Mouse (Mus musculus) embryonic facial prominence, embryonic 10.5 days (tissue): Measurements from ENCODE around the gene Zbtb20. TPM values are rescaled to one million over a fixed set of nuclear protein-coding genes. Genes with fewer than 3 reads are reported as not detected.

Source experiments
- DNase-seq: peaks from one replicate; pipeline ENCODE4 v3.0.0-alpha.2; 2017; ENCODE audit warnings: low spot score
- H3K27ac ChIP-seq: fragments of 300-500 bp; sonication (generic); replicated peaks from 2 replicates; pipeline ENCODE4 v1.5.1; 2016; ENCODE audit warnings: mild to moderate bottlenecking
- H3K27me3 ChIP-seq: fragments of 300-500 bp; sonication (generic); replicated peaks from 2 replicates; pipeline ENCODE4 v1.6.1; 2016; ENCODE audit warnings: low read depth, mild to moderate bottlenecking; ENCODE audit not compliant: poor library complexity, severe bottlenecking
- H3K36me3 ChIP-seq: fragments of 300-500 bp; sonication (generic); replicated peaks from 2 replicates; pipeline ENCODE4 v1.6.1; 2016; ENCODE audit warnings: mild to moderate bottlenecking, moderate library complexity
- H3K4me1 ChIP-seq: fragments of 300-500 bp; sonication (generic); 2 replicates; pipeline ENCODE4 v1.6.1; 2016
- H3K4me3 ChIP-seq: fragments of 300-500 bp; sonication (generic); 2 replicates; pipeline ENCODE4 v1.5.1; 2016; ENCODE audit warnings: mild to moderate bottlenecking, moderate library complexity
- H3K9me3 ChIP-seq: fragments of 300-500 bp; sonication (generic); 2 replicates; pipeline ENCODE4 v1.6.1; 2016; ENCODE audit warnings: mild to moderate bottlenecking
- WGBS: fragments of 180-500 bp; shearing (Covaris S2); methylation state at CpG from one replicate; pipeline ENCODE4 v1.1.7; 2016; 5-methylcytosine and 5-hydroxymethylcytosine counted together
- polyA plus RNA-seq: library from polyadenylated mRNA; unstranded; fragments of >200 nt; fragmentation: Nextera tagmentation; extraction: Ambion mirVana; gene quantifications from 2 replicates; pipeline ENCODE4 v1.2.1, GENCODE M21; 2016

The Zbtb20 gene
- polyA plus RNA-seq, 1 experiment from 2014 or later = 20.1 TPM

GRCm38 (mm10) chr16:43297953-43298596 lies 422.4 kb downstream of the Zbtb20 start:
- WGBS = 73% methylated on average over 5 of the region's 5 CpGs
- Histone ChIP-seq H3K4me3 (no peak overlapping the region), H3K4me1 (peaks cover 14% of the 10 kb centered on the region), H3K36me3 (no peaks in the 10 kb centered on the region), H3K27me3 (no peaks in the 10 kb centered on the region), H3K27ac (no peak overlapping the region), H3K9me3 (no peaks in the 10 kb centered on the region)
- DNase-seq = no peak

- Histone ChIP-seq H3K27ac (no peak overlapping the region), H3K9me3 (no peaks in the 10 kb centered on the region), H3K4me1 (peaks cover 21% of the 10 kb centered on the region), H3K4me3 (no peak overlapping the region), H3K27me3 (no peaks in the 10 kb centered on the region), H3K36me3 (no peaks in the 10 kb centered on the region)
- DNase-seq = no peak
- 85% methylated on average over 3 of the region's 3 CpGs for WGBS
Observed at GRCm38 (mm10) chr16:43300420-43300819, 424.7 kb downstream of the Zbtb20 start.

- WGBS = 83% methylated on average over 2 of the region's 2 CpGs
- no peak for DNase-seq
- Histone ChIP-seq H3K4me1 (peaks cover 21% of the 10 kb centered on the region), H3K4me3 (no peak overlapping the region), H3K36me3 (no peaks in the 10 kb centered on the region), H3K27me3 (no peaks in the 10 kb centered on the region), H3K27ac (no peak overlapping the region), H3K9me3 (no peaks in the 10 kb centered on the region)
Observed at GRCm38 (mm10) chr16:43302171-43302570, 426.5 kb downstream of the Zbtb20 start.

- Histone ChIP-seq H3K4me1 (peaks cover 23% of the 10 kb centered on the region), H3K4me3 (no peak overlapping the region), H3K27ac (no peak overlapping the region), H3K36me3 (no peaks in the 10 kb centered on the region), H3K27me3 (no peaks in the 10 kb centered on the region), H3K9me3 (no peaks in the 10 kb centered on the region)
- WGBS = 55% methylated on average over 9 of the region's 9 CpGs
- DNase-seq = no peak
Observed at GRCm38 (mm10) chr16:43303245-43304197, 427.8 kb downstream of the Zbtb20 start.

DNA sequence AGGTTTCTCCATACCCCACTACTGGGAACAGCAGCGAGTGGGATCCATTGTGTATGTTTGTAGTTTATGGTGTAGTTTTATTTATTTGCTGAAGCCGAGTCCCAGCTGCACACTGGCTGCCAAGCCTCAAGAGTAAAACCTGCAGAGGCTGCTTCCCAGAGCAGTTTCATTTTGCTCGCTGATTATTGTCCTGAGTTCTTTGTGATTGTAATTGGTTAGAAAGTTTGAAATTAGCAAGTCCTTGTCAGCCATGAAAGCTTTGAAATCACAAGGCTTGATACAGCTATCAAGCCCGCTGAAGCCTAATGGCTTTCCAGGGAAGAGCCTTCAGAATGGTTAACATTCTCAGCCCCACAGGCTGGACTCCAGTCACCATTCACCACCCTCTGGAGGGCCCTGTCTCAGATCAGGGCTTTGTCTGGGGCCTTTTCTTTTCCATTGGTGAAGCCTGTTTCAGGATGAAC lies 434.3 kb downstream of the Zbtb20 start:
- Histone ChIP-seq H3K27me3 (no peaks in the 10 kb centered on the region), H3K4me3 (no peak overlapping the region), H3K36me3 (no peaks in the 10 kb centered on the region), H3K4me1 (peaks cover 34% of the 10 kb centered on the region), H3K27ac (peak overlapping the region; percentile 63), H3K9me3 (no peaks in the 10 kb centered on the region)
- 38% methylated on average over 4 of the region's 4 CpGs for WGBS
- DNase-seq = no peak

DNA sequence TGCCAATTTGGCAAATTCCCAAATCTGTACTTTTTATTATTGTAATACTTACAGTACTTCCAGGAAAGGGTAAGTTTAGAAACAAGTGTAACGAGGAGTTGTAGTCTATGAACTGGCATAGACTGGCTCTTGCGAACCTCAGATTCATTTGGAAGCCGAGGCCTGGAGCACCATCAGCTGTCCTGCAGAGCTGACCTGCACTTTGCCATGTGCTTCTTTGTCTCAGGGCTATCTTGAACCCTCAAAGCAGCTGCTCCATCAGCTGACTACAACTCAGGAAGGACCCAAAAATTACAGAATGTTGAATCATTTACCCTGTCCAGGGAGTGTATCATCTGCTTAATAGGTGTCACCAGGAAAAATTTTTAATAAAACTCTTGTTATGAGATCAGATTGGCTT lies 448.3 kb downstream of the Zbtb20 start:
- Histone ChIP-seq H3K4me1 (no peaks in the 10 kb centered on the region), H3K36me3 (no peaks in the 10 kb centered on the region), H3K4me3 (no peak overlapping the region), H3K27ac (no peak overlapping the region), H3K27me3 (no peaks in the 10 kb centered on the region), H3K9me3 (no peaks in the 10 kb centered on the region)
- WGBS = 87% methylated on average over 3 of the region's 3 CpGs
- no peak for DNase-seq

DNA sequence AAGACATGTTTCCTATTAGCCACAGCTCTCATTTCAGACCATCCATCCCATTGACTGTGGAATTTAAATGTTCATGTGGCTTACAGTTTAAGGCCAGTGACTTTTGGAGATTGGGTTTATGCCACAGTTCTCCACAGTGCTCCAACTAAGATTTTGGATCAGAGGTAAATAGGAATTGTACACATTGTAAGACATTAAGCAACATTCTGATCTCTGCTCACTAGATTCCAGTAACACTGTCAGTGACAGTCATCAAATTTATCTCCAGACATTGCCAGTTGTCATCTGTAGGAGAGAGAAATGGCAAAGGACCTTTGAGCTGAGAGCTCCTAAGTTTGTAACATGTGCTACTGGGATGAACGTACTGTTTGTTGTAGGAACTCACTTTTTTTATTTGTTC lies 452.5 kb downstream of the Zbtb20 start:
- WGBS = 90% methylated on average over 1 of the region's 1 CpGs
- no peak overlapping the region for H3K27ac ChIP-seq
- DNase-seq = no peak
- H3K4me3 ChIP-seq = no peak overlapping the region
- H3K9me3 ChIP-seq = no peaks in the 10 kb centered on the region
- no peaks in the 10 kb centered on the region for H3K27me3 ChIP-seq
- no peaks in the 10 kb centered on the region for H3K36me3 ChIP-seq
- H3K4me1 ChIP-seq = peaks cover 12% of the 10 kb centered on the region

DNA sequence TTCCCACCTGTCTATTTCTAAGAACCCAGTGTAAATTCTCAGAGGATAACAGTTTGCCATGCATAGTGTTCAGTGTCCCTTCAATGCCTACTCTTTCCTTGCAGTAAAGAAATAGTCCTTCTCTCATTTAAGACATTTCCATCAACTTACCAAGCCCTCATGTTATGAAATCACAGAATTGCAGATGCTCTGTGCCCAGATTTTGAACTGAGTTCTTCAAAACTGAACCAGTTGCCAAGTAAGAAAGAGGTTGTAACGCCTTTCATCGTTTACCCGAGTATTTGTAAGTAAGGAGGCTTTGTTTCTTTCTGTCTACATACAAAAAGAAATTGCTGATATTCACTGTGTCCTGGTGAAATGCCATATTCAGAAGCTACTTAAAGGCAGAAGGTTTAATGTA lies 454.5 kb downstream of the Zbtb20 start:
- no peaks in the 10 kb centered on the region for H3K9me3 ChIP-seq

DNA sequence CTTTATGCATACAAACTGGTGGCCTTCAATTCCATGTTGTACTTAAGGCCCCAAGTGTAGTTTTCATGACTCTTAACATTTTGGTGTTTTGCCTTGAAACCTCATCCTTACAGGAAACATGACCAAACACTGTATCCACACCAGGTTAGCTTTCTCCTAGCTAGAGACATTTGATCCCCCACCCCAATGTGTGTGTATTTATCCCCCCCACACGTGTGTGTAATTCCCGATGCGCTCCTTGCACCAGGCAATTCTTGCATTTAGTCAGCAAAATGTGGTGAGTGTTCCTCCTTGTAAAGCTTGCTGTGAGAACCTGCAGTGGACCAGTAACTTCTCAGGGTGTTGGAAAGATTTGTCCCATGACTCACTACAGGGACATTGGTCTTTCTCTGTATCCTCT lies 455.8 kb downstream of the Zbtb20 start:
- Histone ChIP-seq H3K36me3 (no peaks in the 10 kb centered on the region), H3K27me3 (no peaks in the 10 kb centered on the region), H3K4me1 (peaks cover 28% of the 10 kb centered on the region), H3K9me3 (no peaks in the 10 kb centered on the region), H3K4me3 (no peak overlapping the region), H3K27ac (no peak overlapping the region)
- 76% methylated on average over 3 of the region's 3 CpGs for WGBS
- DNase-seq = no peak

More for the DNA sequence above, 454.5 kb downstream of the Zbtb20 start:
- DNase-seq = no peak
- Histone ChIP-seq H3K27ac (no peak overlapping the region), H3K36me3 (no peaks in the 10 kb centered on the region), H3K4me3 (no peak overlapping the region), H3K27me3 (no peaks in the 10 kb centered on the region), H3K4me1 (peaks cover 27% of the 10 kb centered on the region)
- WGBS = 90% methylated on average over 3 of the region's 3 CpGs

GRCm38 (mm10) chr16:43332734-43333133 lies 457.1 kb downstream of the Zbtb20 start:
- no peaks in the 10 kb centered on the region for H3K9me3 ChIP-seq
- H3K27me3 ChIP-seq = no peaks in the 10 kb centered on the region
- WGBS = 54% methylated on average over 2 of the region's 2 CpGs
- no peaks in the 10 kb centered on the region for H3K36me3 ChIP-seq
- 0 out of 2 replicates have a peak overlapping the region, but pooled peaks have one; percentile 20 for H3K27ac ChIP-seq
- no peak overlapping the region for H3K4me3 ChIP-seq
- H3K4me1 ChIP-seq = peaks cover 28% of the 10 kb centered on the region
- no peak for DNase-seq

DNA sequence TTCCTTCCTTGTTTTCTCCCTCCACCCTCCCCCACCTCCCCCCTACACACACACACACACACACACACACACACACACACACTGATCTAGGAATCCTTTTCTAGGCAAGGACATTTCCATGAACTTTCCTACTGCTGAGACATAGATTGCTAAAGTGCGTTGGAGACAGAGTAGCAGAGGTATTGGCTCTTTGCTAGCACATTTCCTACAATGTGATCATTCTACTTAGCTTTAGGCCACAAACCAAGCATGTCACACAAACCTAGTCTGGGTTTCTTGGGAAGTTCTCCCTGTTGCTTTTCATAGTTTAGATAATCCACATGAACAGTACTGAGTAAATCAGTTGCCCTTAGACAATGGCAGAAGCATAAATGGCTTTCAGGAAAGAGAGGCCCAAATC lies 457.6 kb downstream of the Zbtb20 start:
- Histone ChIP-seq H3K9me3 (no peaks in the 10 kb centered on the region), H3K4me3 (no peak overlapping the region), H3K4me1 (peaks cover 28% of the 10 kb centered on the region), H3K27me3 (no peaks in the 10 kb centered on the region), H3K36me3 (no peaks in the 10 kb centered on the region), H3K27ac (peak overlapping the region; percentile 20; the same call in 1 of the 2 replicates)
- whole genome bisulfite sequencing = 62% methylated on average over 1 of the region's 1 CpGs
- no peak for DNase-seq

GRCm38 (mm10) chr16:43334411-43335150 lies 458.9 kb downstream of the Zbtb20 start:
- no peaks in the 10 kb centered on the region for H3K9me3 ChIP-seq
- WGBS = 49% methylated on average over 11 of the region's 11 CpGs
- no peaks in the 10 kb centered on the region for H3K27me3 ChIP-seq
- DNase-seq = no peak
- 0 out of 2 replicates have a peak overlapping the region, but pooled peaks have one; percentile 31 for H3K27ac ChIP-seq
- H3K4me1 ChIP-seq = peaks cover 28% of the 10 kb centered on the region
- H3K4me3 ChIP-seq = no peak overlapping the region
- no peaks in the 10 kb centered on the region for H3K36me3 ChIP-seq
